Mouse (Mus musculus): ENCODE measurements around the gene Cfap97d2.

The Cfap97d2 gene

DNA sequence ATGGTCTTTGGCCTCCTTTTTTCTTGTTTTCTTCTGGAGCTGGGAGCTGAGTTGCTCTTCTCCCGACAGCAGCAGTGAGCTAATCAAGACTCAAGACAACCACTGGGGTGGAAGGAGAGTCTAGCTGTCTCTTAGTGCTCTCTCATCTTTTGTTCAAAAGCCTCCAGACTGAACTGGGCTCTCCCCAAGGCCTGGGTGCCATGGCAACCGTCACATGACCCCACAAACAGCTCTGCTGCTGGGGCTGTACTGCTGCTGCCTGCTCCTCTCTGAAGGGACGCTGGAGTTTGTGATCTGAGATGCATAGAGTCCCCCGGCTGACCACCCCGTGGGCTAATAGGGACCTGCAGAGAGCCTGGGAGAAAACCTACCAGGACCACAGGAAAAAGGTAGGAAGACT, at the start of gene Cfap97d2:
TSS of gene Cfap97d2 (plus strand) at position 222 of the 400 bp plus-strand sequence.
- no peak for DNase-seq (ENCODE audit: low spot score in 2 of 2)

DNA sequence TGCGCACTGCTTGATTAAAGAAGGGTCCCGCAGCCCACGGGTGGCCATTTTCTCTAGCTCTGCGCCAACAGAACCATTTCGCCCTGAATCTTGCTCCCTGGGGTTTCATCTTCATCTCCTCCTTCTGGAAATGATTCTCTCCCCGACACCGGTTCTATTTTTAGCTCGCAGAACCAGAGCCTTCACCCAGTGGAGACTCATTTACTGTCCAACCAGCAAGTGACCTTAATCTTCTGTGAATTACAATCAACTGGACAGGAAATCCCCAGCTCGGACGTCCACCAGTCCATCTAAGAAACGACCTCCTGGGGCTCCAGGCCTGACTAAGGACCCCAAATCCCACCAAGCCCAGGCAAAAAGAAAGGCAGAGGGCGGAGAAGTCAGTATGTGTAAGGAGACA, 48.2 kb upstream of the Cfap97d2 start:
- DNase-seq (ENCODE audit: low spot score in 2 of 2): no peak

DNA sequence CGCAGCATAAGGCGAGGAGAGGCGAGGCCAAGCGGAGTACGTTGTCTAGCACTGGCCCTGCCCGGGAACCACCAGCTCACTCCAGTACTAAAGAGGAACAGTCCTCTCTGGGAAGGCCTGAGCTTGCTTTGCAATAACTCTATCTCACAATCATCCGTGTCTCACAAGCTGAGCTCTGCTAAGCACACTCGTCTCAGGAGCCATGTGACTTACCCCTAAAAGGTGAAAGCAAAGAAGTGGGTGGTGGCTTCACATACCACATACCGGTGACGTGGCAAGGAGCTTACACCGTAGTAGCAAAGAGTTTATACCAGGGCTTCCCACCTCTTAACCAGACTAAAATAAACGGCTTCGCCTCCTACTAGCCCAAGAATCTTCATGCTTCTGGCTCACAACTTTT, 45.4 kb upstream of the Cfap97d2 start:
- no peak for DNase-seq (ENCODE audit: low spot score in 2 of 2)

DNA sequence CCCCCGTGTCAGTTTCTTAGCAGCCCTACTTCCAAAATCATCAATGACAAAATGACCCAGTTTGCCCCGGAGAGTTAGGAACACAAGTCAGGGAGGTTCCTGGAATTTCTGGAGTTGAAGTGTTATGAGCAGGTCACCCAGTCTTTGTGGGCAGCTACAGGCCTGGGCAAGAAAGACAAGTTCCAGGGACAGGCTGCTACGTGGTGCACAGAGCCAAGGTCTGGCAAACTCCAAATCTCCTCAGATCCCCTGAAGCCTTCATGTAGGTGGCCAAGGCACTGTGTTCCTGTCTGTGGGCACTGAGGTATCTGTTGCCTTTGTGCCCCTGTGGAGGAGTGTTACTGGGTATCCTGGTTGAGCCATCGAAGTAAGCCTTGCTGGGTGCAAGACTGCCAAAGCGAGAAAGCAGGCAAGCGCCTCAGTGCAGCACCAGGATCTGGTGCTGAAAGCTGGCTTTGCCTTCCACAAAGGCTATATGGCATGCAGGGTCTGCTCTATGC, 40.9 kb upstream of the Cfap97d2 start:
- no peak for DNase-seq (ENCODE audit: low spot score in 2 of 2)

DNA sequence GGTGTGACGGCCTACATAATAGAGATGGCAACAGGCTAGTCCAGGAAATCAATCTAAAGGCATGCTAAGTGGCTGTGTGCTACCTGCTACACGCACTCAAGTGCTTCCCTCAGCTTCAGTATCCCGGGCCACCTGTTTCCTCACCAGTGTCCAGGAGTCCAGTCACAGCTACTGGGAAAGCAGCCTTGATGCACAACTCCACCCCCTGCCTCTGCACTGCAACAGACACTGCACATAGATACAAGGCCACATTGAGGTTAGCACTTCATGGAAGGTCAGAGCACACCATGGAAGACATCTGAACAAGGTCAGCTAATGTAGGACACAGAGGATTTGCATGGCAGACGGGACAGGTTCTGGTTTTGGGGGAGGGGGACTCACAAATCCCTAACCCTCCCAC, 40.2 kb upstream of the Cfap97d2 start:
- no peak for DNase-seq (ENCODE audit: low spot score in 2 of 2)

DNA sequence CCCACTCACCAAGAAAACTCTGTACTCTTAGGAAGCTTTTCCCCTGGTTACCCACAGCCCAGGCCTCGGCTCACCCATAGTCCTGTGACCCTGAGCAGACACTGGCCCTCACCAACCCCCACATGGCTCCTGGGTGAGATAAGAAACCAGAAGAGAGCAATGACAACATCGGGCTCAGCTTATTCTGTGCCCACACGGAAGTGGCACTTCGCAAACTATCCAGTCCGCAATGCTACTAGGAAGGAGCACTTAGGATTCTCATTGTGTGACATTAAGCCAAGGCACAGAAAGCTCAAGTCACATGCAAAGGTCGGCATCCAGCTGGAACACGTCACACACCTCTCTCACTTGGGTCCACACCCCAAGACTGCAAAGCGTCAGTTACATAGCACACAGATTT, 39.7 kb upstream of the Cfap97d2 start:
- no peak for DNase-seq (ENCODE audit: low spot score in 2 of 2)

DNA sequence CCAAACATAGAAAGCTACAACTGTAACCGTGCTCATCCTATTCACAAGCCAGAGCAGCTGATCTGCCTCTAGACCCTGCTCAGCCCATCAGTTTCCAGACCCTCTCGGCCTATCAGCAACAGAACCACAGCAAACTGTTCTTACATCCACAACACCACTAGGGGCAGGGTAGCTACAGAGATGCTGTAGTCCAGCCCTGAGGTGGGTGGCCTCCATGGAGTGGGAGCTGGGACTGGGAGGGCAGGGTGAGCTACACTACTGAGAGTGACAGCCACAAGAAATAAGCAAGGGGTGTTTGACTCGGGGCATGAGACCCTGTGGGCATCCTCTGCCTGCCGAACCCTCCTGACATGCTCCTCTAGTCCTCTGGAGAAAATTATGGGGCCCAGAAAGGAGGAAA, 37.8 kb upstream of the Cfap97d2 start:
- DNase-seq (ENCODE audit: low spot score in 2 of 2): no peak

DNA sequence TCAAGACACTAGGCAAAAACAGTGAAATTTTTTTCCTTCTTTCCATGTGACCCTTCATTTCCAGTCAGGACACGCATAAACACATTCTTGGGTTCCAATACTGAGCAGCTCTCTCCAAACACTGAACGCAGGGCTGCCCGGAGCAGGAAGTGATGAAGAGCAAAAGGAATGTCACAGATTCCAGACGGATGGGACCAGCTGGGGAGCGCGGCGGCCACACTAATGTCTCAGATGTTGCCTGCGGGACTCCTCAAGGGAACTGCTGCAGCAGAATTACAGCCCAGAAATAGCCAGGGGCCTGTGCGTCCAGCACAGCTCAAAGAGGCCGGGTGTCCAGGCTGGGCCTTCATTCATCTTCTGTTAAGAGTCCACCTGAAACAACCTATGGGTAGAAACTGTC, 37.3 kb upstream of the Cfap97d2 start:
- no peak for DNase-seq (ENCODE audit: low spot score in 2 of 2)

DNA sequence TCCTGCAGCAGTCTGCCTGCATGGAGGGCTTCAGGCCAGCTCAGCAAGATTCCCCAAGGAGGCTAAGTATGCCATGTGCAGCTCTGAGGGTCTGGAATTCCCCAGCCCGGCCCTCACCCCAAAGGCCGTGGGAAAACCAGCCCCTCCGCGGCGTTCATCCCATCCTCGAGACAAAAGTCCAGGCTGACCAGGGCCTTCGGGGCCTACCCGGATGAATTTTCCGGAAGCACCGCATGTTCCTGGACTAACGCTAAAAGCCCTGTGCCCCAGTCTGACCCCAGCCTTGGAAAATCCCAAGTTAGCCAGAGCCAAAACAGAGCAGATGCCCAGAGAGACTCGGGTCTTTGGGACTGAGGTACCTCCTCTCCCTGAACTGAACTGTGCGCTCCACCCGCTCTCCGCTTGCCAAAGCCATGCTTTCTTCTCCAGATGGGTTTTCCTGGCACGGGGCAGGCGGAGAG, 35.6 kb upstream of the Cfap97d2 start:
- DNase-seq (ENCODE audit: low spot score in 2 of 2): no peak

DNA sequence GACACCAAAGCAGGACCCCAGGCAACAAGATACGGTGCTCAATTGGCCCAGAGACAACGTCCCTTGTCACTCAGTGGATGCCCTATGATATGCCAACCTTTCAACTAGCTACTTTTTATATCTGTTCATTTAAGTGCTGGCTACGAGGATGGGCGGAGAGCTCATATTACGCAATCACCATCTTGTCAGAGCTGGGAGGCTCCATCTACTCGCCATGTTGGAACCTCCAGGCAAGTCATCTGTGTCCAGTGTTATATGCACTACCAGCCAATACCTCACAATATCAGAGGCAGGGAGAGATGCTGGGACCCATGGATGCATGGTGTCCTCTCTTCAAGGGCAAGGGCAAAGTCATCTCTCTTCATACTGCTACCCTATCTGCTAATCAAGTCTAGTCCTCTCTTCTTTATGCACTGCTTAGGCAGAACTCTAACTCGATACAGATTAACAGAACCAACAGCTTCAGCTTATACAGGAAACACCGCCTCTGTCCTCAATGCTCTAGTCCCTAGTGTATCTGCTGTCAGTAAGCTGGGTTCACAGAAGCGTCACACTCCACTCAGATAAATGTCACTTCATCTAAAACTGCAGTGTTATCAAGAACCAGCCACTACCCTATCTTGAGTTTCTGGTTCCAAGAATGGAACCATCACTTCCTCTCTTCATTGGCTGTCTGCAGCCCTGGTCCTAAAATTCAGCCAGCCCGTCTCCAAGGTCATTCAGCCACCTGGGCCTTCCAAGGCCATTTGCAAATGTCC, 34.3 kb upstream of the Cfap97d2 start:
- no peak for DNase-seq (ENCODE audit: low spot score in 2 of 2)

DNA sequence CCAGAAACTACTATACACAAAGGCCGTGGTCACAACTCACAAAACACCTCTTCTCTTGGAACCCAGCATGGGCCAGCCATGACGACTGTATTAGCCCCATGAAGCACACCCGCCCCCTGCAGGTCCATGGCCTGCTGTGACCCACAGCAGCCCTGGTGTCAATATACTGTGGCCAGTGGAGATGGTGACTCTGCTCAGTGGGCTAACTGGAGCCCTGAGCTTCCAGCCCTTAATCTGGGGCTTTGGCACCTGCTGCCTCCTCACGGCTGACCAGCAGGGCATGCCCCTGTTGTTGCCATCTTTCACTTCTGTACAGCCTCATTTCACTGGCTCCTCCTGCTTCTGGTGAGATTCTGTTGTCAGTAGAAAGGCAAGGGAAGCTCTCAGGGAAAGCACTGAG, 32.5 kb upstream of the Cfap97d2 start:
- no peak for DNase-seq (ENCODE audit: low spot score in 2 of 2)

DNA sequence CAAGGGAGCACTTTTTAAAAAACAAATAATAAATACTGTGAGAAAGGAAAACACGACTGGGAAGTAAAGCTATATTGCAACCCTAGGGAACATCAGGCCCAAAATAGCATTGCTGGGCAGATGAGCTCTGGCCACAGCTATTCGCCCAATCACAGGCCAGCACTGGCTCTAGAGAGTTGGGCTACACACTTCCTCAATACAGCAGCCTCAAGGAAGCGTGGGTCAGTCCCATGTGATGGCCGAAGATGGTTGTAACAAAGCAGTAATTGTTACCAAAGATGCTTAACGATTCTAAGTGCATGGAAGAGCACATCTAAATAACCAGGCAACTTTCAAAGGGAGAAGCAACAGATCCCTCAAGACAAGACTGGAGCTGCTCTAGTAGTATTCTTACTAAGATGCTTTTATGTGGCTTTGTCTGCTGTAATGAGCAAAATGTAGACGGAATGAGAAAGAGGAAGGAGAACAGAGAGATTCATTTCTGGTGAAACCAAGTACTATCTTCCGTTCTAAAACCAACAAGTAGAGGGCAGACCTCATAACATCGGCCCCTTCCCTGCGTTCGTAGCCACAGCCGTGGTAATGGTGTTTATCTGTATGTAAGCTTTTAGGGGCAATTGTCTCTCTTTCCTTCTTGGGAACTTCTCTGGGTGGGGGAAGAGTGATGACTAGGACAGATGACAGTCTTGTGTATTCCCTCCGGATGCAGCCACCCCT, 31.2 kb upstream of the Cfap97d2 start:
- DNase-seq (ENCODE audit: low spot score in 2 of 2): no peak

DNA sequence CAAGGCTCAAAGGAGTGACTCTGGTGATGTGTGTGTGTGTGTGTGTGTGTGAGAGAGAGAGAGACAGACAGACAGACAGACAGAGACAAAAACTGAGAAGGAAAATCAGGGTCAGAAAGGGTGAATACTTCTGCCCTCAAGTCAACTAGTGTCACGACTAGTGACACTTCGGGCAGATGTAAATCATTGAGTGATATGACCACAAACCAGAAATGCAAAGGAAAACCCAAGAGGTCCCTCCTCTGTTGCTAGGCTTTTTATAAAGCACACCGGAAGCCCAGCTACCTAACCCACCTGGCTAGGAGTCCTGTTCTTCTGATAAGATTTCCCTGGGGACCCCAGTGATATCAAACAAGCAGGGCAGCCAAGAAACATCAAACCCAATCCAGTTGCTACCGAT, 30.6 kb upstream of the Cfap97d2 start:
- DNase-seq (ENCODE audit: low spot score in 2 of 2): no peak

DNA sequence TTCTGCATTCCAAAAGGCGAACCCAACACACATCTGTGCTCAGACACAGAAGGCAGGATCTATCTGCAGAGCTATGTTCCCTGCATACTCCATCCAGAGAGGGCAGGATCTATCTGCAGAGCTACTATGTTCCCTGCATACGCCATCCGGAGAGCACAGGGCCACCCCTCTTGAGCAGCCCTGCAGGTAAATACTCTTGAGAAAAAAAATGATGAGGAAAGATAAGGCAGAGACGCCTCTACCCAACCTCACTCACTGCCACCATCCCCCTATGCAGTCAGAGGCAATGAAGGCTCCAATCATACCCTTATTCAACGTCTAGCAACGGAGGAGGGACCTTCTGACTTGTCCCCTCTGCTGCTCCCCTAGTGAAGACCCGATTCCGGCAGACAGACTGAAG, 30.2 kb upstream of the Cfap97d2 start:
- no peak for DNase-seq (ENCODE audit: low spot score in 2 of 2)

DNA sequence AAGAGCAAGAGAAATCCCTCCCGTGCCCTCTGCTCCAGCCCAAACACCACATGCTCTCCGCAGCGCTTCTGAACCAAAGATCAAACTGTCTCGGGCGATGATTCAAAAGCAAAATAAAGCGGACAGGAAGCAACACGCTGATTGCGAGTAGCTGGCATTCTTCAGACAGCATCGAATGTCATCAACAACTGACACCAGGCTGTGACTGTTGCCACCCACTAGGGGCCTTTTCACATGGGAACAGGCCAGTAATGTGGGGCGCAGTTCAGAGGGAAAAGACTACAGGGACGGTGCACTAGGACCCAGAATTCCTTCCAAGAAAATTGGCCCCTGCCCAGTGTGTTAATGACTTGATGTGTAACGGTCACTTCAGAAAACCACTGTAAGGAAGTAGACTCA, 29.4 kb upstream of the Cfap97d2 start:
- peak in 1 of 2 experiments; percentile 25 for DNase-seq (ENCODE audit: low spot score in 2 of 2)

DNA sequence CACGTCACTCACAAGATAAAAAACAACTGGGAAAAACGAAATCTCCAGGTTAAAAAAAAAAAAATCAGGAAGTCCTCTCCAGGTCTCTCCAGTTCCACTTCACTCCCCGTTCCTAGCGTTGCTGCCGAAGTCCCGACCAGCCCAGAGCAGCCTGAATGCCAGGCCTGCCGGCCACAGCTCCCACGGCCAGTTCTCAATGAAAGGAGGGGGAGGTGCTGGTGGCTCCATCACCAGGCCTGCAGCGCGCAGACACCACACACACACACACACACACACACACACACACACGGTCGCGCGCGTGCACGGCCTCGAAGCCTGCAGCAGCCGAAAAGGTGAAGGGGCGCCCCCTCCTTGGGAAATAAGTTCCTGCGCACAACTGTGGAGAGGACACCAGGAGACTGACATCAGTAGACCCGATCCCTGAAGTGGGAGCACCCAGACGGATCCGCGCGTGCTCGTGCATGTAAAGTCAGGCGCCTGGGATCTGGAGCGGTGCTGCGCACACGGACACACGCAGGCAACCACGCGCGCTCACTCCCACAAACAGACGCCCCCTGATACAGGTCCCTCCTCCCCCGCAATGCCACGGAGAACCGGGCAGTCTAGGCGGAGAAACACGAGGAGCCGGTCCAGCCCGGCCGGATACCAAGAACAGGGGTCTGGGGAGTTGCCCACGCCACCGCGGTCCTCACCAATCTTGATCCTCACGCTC, 28.8 kb upstream of the Cfap97d2 start:
- peak in 1 of 2 experiments; percentile 52 for DNase-seq (ENCODE audit: low spot score in 2 of 2)

DNA sequence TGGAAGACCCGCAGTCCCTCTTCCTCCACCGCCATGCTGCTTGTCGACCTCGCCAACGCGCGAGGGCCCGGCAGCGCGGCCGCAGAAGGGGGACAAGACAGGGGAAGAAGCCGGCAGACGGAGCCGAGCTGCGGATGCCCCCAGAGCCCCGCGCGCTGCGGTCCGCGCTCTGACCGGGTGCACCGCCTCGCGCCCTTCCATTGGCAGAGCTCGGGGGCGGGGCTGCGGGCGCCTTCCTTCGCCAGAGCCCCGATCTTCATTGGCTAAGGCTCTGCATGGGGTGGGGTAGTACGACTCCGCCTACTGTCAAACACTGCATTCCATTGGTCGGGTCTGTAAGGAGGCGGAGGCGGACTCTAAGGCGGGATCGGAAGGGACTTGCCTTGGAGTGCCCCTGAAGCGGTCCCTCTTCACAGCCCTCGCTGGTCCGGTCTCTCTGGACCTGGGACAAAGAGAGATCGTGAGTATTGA, 28.2 kb upstream of the Cfap97d2 start, which contains the start of gene Rasa3:
TSS of gene Rasa3 (minus strand) at position 191 of the 471 bp plus-strand sequence.
- DNase-seq (ENCODE audit: low spot score in 2 of 2): peak; percentile 86 to 91

DNA sequence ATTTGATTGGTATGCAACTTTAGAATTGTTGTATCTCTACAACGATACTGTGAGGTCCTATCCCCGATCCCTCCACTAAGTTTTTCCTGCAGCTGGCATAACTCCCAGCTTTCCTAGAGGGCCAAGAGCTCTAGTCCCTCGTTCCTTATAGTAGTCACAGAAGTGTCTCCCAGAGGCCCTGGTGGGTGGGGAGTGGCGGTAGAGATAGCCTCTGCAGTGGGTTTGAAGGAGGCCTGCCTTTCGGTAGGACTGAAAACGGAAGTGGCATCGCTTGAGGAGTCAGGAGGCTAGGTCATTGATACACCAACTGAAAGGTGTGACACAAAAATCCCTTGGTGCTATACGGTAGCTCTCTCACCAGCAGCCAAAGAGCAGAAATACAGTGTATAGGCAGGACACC, 27.5 kb upstream of the Cfap97d2 start:
- peak in 1 of 2 experiments; percentile 42 for DNase-seq (ENCODE audit: low spot score in 2 of 2)

DNA sequence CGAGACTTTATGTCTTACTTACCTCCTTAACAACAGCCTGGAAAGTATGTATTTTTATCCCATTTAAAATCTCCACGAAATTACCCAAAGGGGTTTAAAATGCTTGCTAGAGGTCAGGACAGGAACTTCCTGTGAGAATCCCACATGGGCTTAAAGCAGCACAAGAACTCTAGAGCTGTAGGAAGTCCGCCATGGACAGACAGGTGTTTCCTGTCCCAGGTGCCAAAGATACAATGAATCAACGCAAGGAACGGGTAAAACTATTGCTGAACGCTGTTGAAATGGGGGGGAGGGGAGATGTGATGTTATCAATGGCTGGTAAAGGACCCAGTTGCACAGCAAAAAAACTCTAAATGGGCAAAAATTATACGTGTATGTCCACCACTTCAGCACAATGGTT, 21.6 kb upstream of the Cfap97d2 start:
- no peak for DNase-seq (ENCODE audit: low spot score in 2 of 2)

DNA sequence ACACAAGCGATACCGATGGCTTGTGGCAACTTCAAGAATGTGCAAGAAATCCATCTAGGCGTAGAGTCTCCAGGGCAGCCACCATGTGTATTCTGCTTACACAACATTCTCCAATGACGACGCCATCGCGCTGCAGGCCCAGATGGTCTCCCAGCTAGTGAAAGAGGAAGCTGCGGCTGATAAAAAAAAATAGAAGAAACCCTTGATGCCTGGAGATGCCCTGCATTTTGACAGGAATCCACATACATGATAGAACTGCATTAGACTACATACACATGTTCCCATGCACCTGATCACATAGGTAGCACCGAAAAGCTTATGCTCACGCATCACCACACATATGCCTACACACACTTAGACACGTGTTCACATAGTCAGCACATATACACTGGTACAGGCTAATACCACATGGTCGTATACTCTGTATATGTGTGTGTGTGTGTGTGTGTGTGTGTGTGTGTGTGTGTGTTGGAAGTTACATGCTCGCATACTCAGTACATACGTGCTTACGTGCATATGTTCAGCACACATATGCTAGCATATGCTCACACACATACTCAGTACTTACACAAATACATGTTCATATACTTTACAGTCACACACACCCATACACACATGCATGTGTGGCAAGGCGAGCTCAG, 19.9 kb upstream of the Cfap97d2 start:
- peak in 1 of 2 experiments; percentile 29 for DNase-seq (ENCODE audit: low spot score in 2 of 2)

DNA sequence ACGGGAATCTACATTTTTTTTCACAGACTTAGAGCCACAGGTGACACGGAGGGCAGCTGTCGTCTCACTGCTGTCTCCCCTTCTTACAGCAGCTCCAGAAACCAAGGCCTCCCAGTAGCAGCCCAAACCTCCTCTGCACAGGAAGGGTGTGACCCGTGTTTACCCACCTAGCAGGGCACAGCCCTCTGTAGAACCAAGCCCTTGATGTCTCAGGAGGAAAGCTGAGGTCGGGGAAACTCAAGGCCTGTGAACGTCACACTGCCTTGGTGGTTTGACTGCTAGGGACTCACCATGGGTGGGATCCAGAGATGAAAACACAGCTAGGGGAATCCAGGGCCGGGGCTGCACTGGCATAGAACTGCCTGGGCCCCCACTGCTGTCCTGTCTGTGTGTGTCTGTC, 19.3 kb upstream of the Cfap97d2 start:
- peak in 1 of 2 experiments; percentile 30 for DNase-seq (ENCODE audit: low spot score in 2 of 2)

Data from spleen, postnatal 14 days (tissue).